Mouse (Mus musculus) heart, embryonic 16.5 days (tissue): Measurements from ENCODE around the gene Tagln. TPM values are rescaled to one million over a fixed set of nuclear protein-coding genes. Genes with fewer than 3 reads are reported as not detected.
A peak's percentile ranks its signal among the peaks of the same experiment; 100 is the strongest.

Experiments used
- ATAC-seq: fragments of 200-750 bp; cut with Nextera tagmentation; replicated peaks from 2 replicates; pipeline ENCODE4 v1.8.0; 2017; ENCODE audit warnings: moderate number of reproducible peaks; ENCODE audit not compliant: insufficient read depth, low FRiP score; ENCODE audit errors: extremely low read depth
- H3K27ac ChIP-seq: fragments of 300-500 bp; sonication (generic); 2 replicates; pipeline ENCODE4 v1.5.1; 2014; ENCODE audit warnings: mild to moderate bottlenecking, low read length, control low read depth, moderate library complexity
- H3K27me3 ChIP-seq: fragments of 300-500 bp; sonication (generic); 2 replicates; pipeline ENCODE4 v1.6.1; 2014; ENCODE audit warnings: low read length, mixed read lengths; ENCODE audit not compliant: control insufficient read depth, insufficient read depth
- H3K36me3 ChIP-seq: fragments of 300-500 bp; sonication (generic); 2 replicates; pipeline ENCODE4 v1.6.1; 2014; ENCODE audit not compliant: control insufficient read depth, insufficient read depth
- H3K4me1 ChIP-seq: fragments of 300-500 bp; sonication (generic); 2 replicates; pipeline ENCODE4 v1.6.1; 2014; ENCODE audit warnings: low read length, mixed read lengths; ENCODE audit not compliant: control insufficient read depth, insufficient read depth
- H3K4me2 ChIP-seq: fragments of 300-500 bp; sonication (generic); 2 replicates; pipeline ENCODE4 v1.6.1; 2014; ENCODE audit warnings: low read depth, mild to moderate bottlenecking, control low read depth, low read length
- H3K4me3 ChIP-seq: fragments of 300-500 bp; sonication (generic); 2 replicates; pipeline ENCODE4 v1.5.1; 2014; ENCODE audit warnings: mild to moderate bottlenecking, control low read depth, low read length
- H3K9ac ChIP-seq: fragments of 300-500 bp; sonication (generic); 2 replicates; pipeline ENCODE4 v1.6.1; 2014; ENCODE audit warnings: low read length, control low read depth
- H3K9me3 ChIP-seq: fragments of 300-500 bp; sonication (generic); replicated peaks from 2 replicates; pipeline ENCODE4 v1.6.1; 2016; ENCODE audit warnings: low read length; ENCODE audit not compliant: control insufficient read depth
- WGBS: fragments of 180-500 bp; shearing (Covaris S2); extraction: QIAGEN DNeasy Blood & Tissue Kit; methylation state at CpG from one replicate; pipeline ENCODE4 v1.1.7; 2014; 5-methylcytosine and 5-hydroxymethylcytosine counted together
- polyA plus RNA-seq: library from polyadenylated mRNA; unstranded; fragments of >200 nt; fragmentation: Nextera tagmentation; extraction: Ambion mirVana; gene quantifications from 2 replicates; pipeline ENCODE4 v1.2.1, GENCODE M21; 2015

Tagln gene
- polyA plus RNA-seq, 1 experiment from 2014 or later, result 77.9 TPM

DNA sequence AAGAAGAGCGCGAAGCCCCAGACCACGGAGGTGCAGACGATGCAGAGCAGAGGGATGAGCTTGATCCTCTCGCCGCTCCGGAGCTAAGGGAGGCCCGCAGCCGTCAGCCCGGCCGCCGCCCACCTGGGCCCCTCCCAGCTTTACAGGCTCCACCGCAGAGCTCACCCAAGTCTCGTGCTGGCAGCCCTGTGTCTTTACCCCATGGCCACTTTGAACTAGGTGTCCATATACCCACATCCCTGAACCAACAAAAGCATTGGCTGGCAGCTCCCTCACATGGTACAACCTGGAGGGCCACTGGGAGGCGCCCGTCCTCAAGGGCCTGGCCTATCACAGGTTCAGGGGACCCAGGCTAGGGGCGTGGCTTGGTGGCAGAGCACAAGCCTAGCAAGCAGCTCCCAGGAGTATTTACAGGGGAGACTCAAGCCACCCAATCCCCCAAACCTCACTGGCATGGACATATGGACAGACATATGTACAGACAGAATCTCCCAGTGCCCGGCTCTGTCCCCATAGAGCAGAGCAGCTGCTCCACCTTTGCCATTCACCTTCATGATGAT is 5.6 kb upstream of the Tagln start:
- H3K36me3 ChIP-seq, result peaks cover 49% of the 10 kb centered on the region
- no peaks in the 10 kb centered on the region for H3K27me3 ChIP-seq
- H3K9me3 ChIP-seq, result no peaks in the 10 kb centered on the region
- H3K4me1 ChIP-seq, result peaks cover 5% of the 10 kb centered on the region
- H3K9ac ChIP-seq, result no peak overlapping the region
- no peak for ATAC-seq
- WGBS, result 71% methylated on average over 18 of the region's 18 CpGs
- H3K4me2 ChIP-seq, result no peak overlapping the region
- no peak overlapping the region for H3K4me3 ChIP-seq
- no peak overlapping the region for H3K27ac ChIP-seq

DNA sequence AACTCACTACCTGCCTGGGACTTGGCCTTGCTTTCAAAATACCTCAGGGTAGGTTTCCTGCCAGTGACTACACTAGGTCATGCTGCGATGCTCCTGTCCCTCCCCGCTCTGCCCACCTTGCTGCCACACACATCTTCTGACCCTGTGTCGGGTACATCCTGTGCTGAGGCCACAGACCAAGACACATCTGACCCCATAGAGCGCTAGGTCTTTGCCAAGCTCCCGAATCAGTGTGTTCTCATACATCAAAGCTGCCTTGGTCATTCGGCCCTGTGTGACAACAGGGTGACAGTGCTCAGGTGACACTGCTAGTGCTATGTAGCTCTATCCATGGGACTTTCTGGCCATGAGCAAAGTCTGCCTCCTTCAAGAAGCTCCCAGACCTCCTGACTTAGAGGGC is 3.9 kb upstream of the Tagln start:
- H3K36me3 ChIP-seq, result peaks cover 45% of the 10 kb centered on the region

DNA sequence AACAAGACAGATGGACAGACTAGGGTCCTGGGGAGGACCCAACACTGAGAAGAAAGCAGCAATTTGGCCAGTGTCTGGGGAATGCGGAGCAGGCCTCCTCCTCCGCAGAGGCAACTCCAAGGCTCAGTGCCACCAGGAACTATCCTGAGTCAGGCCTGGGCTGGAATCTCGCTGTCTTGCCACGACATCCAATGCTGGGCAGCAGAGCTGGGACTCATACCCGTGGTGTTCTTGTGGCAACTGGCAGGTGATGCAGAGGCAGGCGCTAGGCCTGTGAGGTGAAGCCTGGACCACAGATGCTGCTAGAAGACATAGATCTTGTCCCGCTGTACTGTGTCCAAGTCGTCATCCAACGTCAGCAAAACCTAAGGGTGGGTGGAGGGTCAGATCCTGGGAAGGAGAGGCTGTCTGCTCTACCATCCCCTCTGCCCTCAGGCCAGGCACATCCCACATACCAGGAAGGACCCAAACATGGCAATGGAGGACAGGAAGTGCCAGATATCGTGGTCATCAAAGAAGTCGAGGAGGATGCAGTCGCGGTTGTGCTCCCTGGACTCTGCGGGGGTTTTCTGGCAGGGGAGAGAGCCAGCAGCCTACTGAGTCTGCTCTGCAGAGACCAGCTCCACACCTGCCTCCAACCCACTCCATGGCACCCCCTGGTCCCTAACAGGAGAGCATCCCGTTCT is 3.2 kb upstream of the Tagln start:
- Histone ChIP-seq H3K4me3 (no peak overlapping the region), H3K9ac (no peak overlapping the region), H3K4me2 (no peak overlapping the region), H3K36me3 (peaks cover 42% of the 10 kb centered on the region), H3K27ac (no peak overlapping the region), H3K27me3 (no peaks in the 10 kb centered on the region), H3K4me1 (peaks cover 12% of the 10 kb centered on the region), H3K9me3 (no peaks in the 10 kb centered on the region)
- no peak for ATAC-seq
- 83% methylated on average over 15 of the region's 15 CpGs for WGBS

More for the DNA sequence above, 3.9 kb upstream of the Tagln start:
- no peak overlapping the region for H3K9ac ChIP-seq
- WGBS, result 89% methylated on average over 6 of the region's 6 CpGs
- H3K9me3 ChIP-seq, result no peaks in the 10 kb centered on the region
- no peak overlapping the region for H3K27ac ChIP-seq
- H3K4me3 ChIP-seq, result no peak overlapping the region
- no peak for ATAC-seq
- H3K4me1 ChIP-seq, result peaks cover 12% of the 10 kb centered on the region
- H3K27me3 ChIP-seq, result no peaks in the 10 kb centered on the region
- no peak overlapping the region for H3K4me2 ChIP-seq

DNA sequence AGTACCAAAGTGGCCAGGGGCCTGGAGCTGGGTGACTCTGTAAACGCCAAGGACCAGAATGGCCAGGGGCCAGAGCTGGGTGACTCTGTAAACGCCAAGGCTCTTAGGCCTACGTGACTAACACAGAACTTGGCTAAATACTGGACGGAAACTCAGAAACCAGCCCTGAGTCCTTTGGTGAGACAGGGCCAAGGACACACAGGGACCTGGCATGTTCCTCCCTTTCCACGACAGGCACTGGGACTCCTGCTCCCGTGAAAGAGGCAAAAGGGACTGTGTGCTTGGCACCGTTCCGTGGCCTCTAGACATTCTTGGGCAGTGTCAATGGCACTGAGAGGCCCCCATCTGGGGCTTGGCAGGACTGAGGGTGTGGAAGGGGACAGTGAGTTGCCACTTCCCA is 2.2 kb upstream of the Tagln start:
- H3K27me3 ChIP-seq, result no peaks in the 10 kb centered on the region

DNA sequence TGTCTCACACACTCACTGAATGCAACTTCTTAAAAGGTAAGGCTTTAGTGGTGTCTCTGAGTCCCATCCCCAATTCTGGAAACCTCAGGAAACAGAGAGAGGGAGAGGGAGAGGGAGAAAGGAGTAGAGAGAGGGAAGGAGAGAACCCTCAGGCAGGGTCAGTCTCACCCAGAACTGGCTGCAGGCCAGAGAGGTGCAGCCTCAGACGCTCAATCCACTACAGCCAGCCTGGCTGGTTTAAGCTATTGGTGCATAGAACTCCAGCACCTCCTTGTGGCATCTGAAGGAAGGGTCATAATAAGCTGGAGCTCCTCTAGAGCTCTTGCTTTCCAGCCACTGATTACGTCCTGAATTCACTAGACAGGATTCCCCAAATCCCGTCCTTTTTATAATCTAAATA is 1.0 kb upstream of the Tagln start:
- 5% methylated on average over 3 of the region's 3 CpGs for WGBS
- H3K4me2 ChIP-seq, result no peak overlapping the region
- no peak overlapping the region for H3K9ac ChIP-seq
- H3K4me3 ChIP-seq, result no peak overlapping the region
- peaks cover 26% of the 10 kb centered on the region for H3K4me1 ChIP-seq
- H3K9me3 ChIP-seq, result no peaks in the 10 kb centered on the region
- peaks cover 29% of the 10 kb centered on the region for H3K36me3 ChIP-seq
- peak; percentile 63 for ATAC-seq
- H3K27me3 ChIP-seq, result no peaks in the 10 kb centered on the region
- H3K27ac ChIP-seq, result 0 out of 2 replicates have a peak overlapping the region, but pooled peaks have one; percentile 10

More for the DNA sequence above, 2.2 kb upstream of the Tagln start:
- H3K4me2 ChIP-seq, result no peak overlapping the region
- ATAC-seq, result no peak
- WGBS, result 81% methylated on average over 8 of the region's 8 CpGs
- H3K4me3 ChIP-seq, result no peak overlapping the region
- no peak overlapping the region for H3K27ac ChIP-seq
- peaks cover 15% of the 10 kb centered on the region for H3K4me1 ChIP-seq
- H3K36me3 ChIP-seq, result peaks cover 38% of the 10 kb centered on the region
- H3K9ac ChIP-seq, result no peak overlapping the region
- H3K9me3 ChIP-seq, result no peaks in the 10 kb centered on the region

DNA sequence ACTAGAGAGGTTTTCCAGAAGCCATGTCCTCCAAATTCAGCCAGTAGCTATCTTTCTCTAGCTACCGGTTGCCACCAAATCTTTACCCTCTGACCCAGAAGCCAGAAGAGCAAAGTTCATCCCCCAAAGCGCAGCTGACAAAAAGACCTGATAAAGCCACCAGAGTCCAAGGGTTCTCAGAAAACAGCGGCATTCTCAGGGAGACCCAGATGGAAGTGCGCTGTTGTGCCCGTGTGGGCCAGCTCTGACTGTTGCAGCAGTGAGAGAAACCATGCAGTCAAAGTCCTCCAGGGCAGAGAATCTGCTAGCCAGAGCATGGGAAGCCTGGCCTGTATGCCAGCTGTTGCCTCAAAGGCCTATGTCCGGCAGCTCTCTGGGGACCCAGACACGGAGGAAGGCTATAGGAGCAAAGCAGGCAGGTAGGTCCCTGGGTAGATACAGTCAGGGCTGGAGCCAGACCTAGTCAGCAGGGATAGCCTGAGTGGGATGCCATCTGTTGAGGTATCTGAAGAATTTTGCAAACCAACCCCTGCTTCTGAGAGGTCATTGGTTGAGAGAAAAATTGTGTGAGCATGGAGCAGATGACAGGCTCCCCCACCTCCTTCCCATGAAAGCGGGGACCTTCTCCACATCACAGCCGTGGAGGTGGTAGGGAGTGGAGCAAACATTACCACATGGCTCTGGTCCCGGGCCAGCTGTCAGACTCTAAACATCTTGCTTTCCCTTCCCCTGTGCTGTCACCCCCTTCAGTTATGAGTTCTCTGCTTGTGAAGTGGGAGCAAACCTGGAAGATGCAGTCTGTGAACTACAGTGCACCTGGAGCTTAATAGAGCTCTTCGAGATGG is 3.1 kb downstream of the Tagln start:
- Histone ChIP-seq H3K4me3 (no peak overlapping the region), H3K9me3 (no peaks in the 10 kb centered on the region), H3K4me2 (peak overlapping the region; percentile 8; the same call in 1 of the 2 replicates), H3K4me1 (peaks cover 26% of the 10 kb centered on the region), H3K27me3 (no peaks in the 10 kb centered on the region), H3K27ac (peak overlapping the region; percentile 64), H3K9ac (peak overlapping the region; percentile 35; the same call in 1 of the 2 replicates), H3K36me3 (peaks cover 29% of the 10 kb centered on the region)
- WGBS, result 44% methylated on average over 11 of the region's 11 CpGs
- 0 out of 2 replicates have a peak, but pooled peaks have one; percentile 26 for ATAC-seq

- peaks cover 37% of the 10 kb centered on the region for H3K36me3 ChIP-seq
Observed at GRCm38 (mm10) chr9:45931958-45932357, 3.9 kb downstream of the Tagln start.

DNA sequence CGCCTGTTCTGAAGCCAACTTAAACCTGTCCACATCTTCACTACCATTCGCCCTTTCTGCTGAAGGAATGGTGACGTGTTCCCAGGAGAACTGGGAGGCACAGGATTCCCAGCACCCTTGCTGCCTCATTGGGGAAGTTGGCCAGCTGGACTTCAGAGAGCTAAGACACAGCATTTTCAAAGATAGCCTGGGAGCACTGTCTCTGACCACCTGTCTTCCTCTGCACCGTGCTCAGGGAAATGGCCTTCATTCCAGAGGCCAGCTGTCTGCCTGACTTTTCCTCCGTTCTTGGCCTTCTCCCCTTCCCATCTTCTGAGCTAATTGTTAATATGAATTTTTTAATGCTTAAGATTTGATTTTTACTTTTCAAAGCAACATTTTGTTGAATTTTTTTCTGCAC is 6.6 kb downstream of the Tagln start:
- peaks cover 14% of the 10 kb centered on the region for H3K4me1 ChIP-seq
- H3K9me3 ChIP-seq, result no peaks in the 10 kb centered on the region
- H3K27ac ChIP-seq, result no peak overlapping the region
- 82% methylated on average over 5 of the region's 5 CpGs for WGBS
- no peak overlapping the region for H3K9ac ChIP-seq
- ATAC-seq, result no peak
- H3K36me3 ChIP-seq, result peaks cover 50% of the 10 kb centered on the region
- no peak overlapping the region for H3K4me2 ChIP-seq
- H3K27me3 ChIP-seq, result no peaks in the 10 kb centered on the region
- H3K4me3 ChIP-seq, result no peak overlapping the region

More at GRCm38 (mm10) chr9:45931958-45932357, 3.9 kb downstream of the Tagln start:
- WGBS, result 59% methylated on average over 1 of the region's 1 CpGs
- Histone ChIP-seq H3K4me2 (no peak overlapping the region), H3K9me3 (no peaks in the 10 kb centered on the region), H3K27me3 (no peaks in the 10 kb centered on the region), H3K27ac (no peak overlapping the region), H3K4me1 (peaks cover 26% of the 10 kb centered on the region), H3K4me3 (no peak overlapping the region), H3K9ac (no peak overlapping the region)
- ATAC-seq, result no peak

- Histone ChIP-seq H3K36me3 (peaks cover 46% of the 10 kb centered on the region), H3K27me3 (no peaks in the 10 kb centered on the region), H3K9me3 (no peaks in the 10 kb centered on the region), H3K4me1 (no peaks in the 10 kb centered on the region), H3K4me3 (no peak overlapping the region), H3K9ac (no peak overlapping the region), H3K4me2 (no peak overlapping the region), H3K27ac (peak overlapping the region; percentile 10)
- 48% methylated on average over 1 of the region's 1 CpGs for WGBS
- ATAC-seq, result no peak
Observed at GRCm38 (mm10) chr9:45919895-45920294, 16.0 kb downstream of the Tagln start.
